Mouse (Mus musculus) ES-E14 (cell line): ENCODE data around the gene Rgs6. TPM values are rescaled to one million over a fixed set of nuclear protein-coding genes. Genes with fewer than 3 reads are reported as not detected.

Experiments used
- DNase-seq: peaks from one replicate; pipeline ENCODE4 v3.0.0-alpha.2; 2013; ENCODE audit warnings: low read depth, low spot score
- H3K27ac ChIP-seq: 2 replicates; pipeline ENCODE4 v1.5.1; 2012; ENCODE audit warnings: low read depth, mild to moderate bottlenecking, low read length, moderate library complexity, mixed read lengths; ENCODE audit not compliant: poor library complexity, insufficient read depth, severe bottlenecking
- H3K36me3 ChIP-seq: 2 replicates; pipeline ENCODE4 v1.6.1; 2012; ENCODE audit warnings: mild to moderate bottlenecking, low read length, moderate library complexity, mixed read lengths; ENCODE audit not compliant: control insufficient read depth, poor library complexity, insufficient read depth, severe bottlenecking
- H3K4me1 ChIP-seq, 2 experiments: fragments of 150-350 bp in 1 of 2; sonication (generic) in 1 of 2; 2 replicates each; pipeline ENCODE4 v1.6.1; 2012; ENCODE audit warnings: low read length in 2 of 2, mild to moderate bottlenecking in 1 of 2, mixed read lengths in 1 of 2; ENCODE audit not compliant: control insufficient read depth in 2 of 2, insufficient read depth in 2 of 2, poor library complexity in 1 of 2
- H3K4me3 ChIP-seq, 2 experiments: fragments of 150-350 bp in 1 of 2; sonication (generic) in 1 of 2; 2 replicates each; pipeline ENCODE4 v1.5.1; 2012; ENCODE audit warnings: low read length in 2 of 2, low read depth in 1 of 2, mild to moderate bottlenecking in 1 of 2, mixed read lengths in 1 of 2; ENCODE audit not compliant: insufficient read depth in 1 of 2, poor library complexity in 1 of 2, severe bottlenecking in 1 of 2
- H3K9ac ChIP-seq: 2 replicates; pipeline ENCODE4 v1.6.1; 2012; ENCODE audit warnings: low read depth, mild to moderate bottlenecking, low read length, mixed read lengths; ENCODE audit not compliant: poor library complexity, insufficient read depth, severe bottlenecking
- H3K9me3 ChIP-seq: fragments of 150-350 bp; sonication (generic); 2 replicates; pipeline ENCODE4 v1.6.1; 2012; ENCODE audit warnings: low read depth, mild to moderate bottlenecking, low read length; ENCODE audit not compliant: control insufficient read depth, insufficient read depth
- CHD2 ChIP-seq: IDR thresholded peaks from 2 replicates; pipeline ENCODE4 v1.6.1; 2014; ENCODE audit warnings: mild to moderate bottlenecking, low read depth, low read length, inconsistent platforms
- HCFC1 ChIP-seq: IDR thresholded peaks from 2 replicates; pipeline ENCODE4 v1.6.1; 2012; ENCODE audit warnings: low read length, inconsistent platforms, borderline replicate concordance; ENCODE audit not compliant: insufficient read depth
- MAFK ChIP-seq: IDR thresholded peaks from 2 replicates; pipeline ENCODE4 v1.6.1; 2014; ENCODE audit warnings: mild to moderate bottlenecking, low read depth, low read length, inconsistent platforms; ENCODE audit not compliant: insufficient read depth
- ZC3H11A ChIP-seq: IDR thresholded peaks from 2 replicates; pipeline ENCODE4 v1.6.1; 2012; ENCODE audit warnings: low read depth, mild to moderate bottlenecking, inconsistent platforms, low read length, borderline replicate concordance
- ZNF384 ChIP-seq: IDR thresholded peaks from 2 replicates; pipeline ENCODE4 v1.6.1; 2012; ENCODE audit warnings: low read depth, low read length, inconsistent platforms
- in situ Hi-C, 2 experiments: fragments of 600-800 bp; cut with MboI; formaldehyde crosslinking; loops; one replicate each; pipeline ENCODE4 v1.15.1; 2025; ENCODE audit warnings: low sequenced_read_pairs in 2 of 2, inconsistent platforms in 1 of 2; ENCODE audit not compliant: unreplicated experiment in 2 of 2
- total RNA-seq: library from RNA; depleted of rRNA; stranded (reverse); fragments of 300-350 nt; gene quantifications from 2 replicates; pipeline ENCODE4 v1.2.3, GENCODE M21; 2012

Gene Rgs6
- total RNA-seq, 1 experiment = 0.49 TPM

DNA sequence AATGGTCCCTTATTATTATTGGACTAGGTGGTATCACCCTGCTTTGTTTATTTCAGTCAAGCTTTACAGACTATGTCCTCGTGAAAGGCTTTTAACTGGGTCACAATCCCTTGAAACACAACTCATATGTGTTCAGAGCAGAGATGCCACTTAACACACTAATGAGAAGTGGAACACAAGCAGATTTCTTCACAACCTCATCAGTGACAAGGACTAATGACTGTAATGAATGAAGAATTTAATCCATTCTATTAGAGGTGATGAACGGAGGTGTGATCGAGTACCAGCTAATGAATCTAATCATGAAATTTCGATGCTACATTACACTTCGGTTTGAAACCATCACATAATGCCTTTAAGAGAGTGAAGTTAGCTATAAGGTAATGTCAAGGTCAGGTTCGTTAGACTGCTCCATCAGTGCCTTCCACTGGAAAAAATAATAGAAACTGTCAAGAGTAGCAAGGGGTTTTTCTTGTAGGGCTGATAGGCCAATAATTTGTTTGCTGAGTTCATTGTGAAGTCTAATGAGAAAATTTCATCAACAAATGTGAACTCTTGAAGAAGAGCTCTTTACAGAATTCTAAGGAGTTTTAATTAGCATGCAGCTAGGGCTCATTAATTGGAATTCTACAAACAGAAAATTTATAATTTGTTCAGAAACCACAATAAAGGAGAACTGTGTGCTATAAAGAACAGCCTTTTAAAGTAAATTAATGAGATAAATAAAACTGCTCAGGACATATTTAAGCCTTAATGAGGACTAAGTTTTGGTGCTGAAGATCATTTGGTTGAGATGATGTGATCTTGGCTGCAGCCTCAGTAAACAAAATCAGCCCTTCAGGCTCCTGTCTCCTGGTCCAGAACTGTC is 307.1 kb downstream of the Rgs6 start:
- no peak for DNase-seq
- TF ChIP-seq MAFK (no peak), ZNF384 (no peak), HCFC1 (no peak), CHD2 (no peak), ZC3H11A (no peak)
- no peak overlapping the region for H3K4me3 ChIP-seq
- no peaks in the 10 kb centered on the region for H3K4me1 ChIP-seq
- in situ Hi-C loops = no loop called here
- no peaks in the 10 kb centered on the region for H3K9me3 ChIP-seq
- H3K9ac ChIP-seq = no peak overlapping the region
- H3K27ac ChIP-seq = no peak overlapping the region
- no peaks in the 10 kb centered on the region for H3K36me3 ChIP-seq

DNA sequence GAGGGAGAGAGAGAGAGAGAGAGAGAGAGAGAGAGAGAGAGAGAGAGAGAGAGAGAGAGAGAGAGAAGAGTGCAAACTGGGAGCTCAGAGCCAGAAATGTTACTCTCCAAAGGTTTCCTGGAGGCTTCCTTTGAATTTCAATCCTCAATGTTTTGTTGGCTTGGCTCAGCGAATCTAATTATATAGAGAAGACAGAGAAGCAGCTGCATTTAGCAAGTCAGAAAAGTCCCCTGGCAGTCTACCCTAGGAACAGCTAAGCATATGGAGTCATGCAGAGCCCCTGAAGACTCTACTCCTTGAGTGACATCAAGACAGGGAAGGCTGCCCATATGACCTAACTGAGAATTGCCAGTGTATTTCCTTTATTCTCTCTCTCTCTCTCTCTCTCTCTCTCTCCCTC is 317.7 kb downstream of the Rgs6 start:
- no peaks in the 10 kb centered on the region for H3K4me1 ChIP-seq
- H3K27ac ChIP-seq = no peak overlapping the region
- no peak overlapping the region for H3K9ac ChIP-seq
- H3K36me3 ChIP-seq = no peaks in the 10 kb centered on the region
- TF ChIP-seq HCFC1 (no peak), CHD2 (no peak), ZC3H11A (no peak), ZNF384 (no peak), MAFK (no peak)
- H3K4me3 ChIP-seq = no peak overlapping the region
- in situ Hi-C loops = no loop called here
- H3K9me3 ChIP-seq = no peaks in the 10 kb centered on the region
- DNase-seq = no peak

DNA sequence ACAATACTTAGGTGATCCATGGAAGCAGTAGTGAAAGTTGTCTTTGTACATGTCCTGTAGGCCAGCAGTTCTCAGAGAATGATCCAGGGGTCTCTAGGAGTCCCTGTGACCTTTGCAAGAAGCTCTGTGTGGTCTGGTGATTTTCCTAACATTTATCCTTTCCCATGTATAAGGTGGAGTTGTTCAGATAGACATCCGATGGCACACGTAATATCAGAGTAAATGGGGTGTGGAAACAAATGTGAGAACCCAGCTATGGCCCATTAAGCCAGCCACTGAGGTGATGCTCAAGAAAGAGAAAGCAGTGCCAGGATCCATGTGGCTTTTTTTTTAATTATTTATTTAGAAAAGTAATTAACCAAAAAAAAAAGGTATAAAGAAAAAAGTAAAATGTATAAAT is 322.8 kb downstream of the Rgs6 start:
- Histone ChIP-seq H3K9me3 (no peaks in the 10 kb centered on the region), H3K9ac (no peak overlapping the region), H3K4me1 (no peaks in the 10 kb centered on the region), H3K36me3 (no peaks in the 10 kb centered on the region), H3K4me3 (no peak overlapping the region), H3K27ac (no peak overlapping the region)
- in situ Hi-C loops = no loop called here
- TF ChIP-seq HCFC1 = no peak
- no peak for DNase-seq

DNA sequence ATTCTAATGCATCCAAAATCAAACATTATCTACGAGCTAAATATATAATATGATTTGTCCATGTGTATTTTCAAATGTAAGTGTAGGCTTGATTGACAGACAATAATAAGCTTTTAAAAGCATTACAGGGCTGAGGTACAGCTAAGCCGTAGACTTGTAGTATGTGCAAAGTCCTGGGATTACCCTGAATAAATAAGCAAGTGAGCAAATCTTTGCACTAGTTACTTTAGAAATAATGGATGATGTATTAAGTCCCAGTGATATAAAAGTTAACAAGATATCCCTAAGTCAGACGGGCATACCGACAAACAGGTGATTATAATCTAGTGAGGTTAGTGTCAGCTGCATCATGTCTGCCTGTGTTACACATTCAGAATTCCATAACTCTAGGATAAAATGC is 326.0 kb downstream of the Rgs6 start:
- Histone ChIP-seq H3K9me3 (no peaks in the 10 kb centered on the region), H3K36me3 (no peaks in the 10 kb centered on the region), H3K9ac (no peak overlapping the region), H3K4me3 (no peak overlapping the region), H3K27ac (no peak overlapping the region), H3K4me1 (no peaks in the 10 kb centered on the region)
- no peak for DNase-seq
- TF ChIP-seq HCFC1 = no peak
- TF ChIP-seq CHD2 = no peak
- TF ChIP-seq ZNF384 = no peak
- no peak for TF ChIP-seq ZC3H11A
- TF ChIP-seq MAFK = no peak
- in situ Hi-C loops = no loop called here

DNA sequence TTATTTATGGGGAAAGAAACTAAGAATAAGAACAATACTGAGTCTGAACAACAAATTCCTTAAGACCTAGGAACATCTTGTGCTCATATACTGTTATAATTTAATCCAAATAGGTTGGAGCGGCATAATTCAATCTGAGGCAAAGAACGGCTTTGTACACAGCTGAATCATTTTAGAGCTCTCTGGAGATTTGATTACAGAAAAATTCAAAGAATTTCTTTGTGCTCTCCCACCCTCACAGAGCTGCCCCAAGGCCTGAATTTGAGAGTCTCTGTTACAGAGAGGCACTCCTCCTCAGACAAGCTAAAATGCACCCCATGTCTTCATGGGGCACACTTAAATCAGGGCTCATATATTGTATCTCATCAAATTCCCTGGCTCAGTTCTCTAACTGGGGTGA is 332.1 kb downstream of the Rgs6 start:
- no peaks in the 10 kb centered on the region for H3K4me1 ChIP-seq
- no peak overlapping the region for H3K27ac ChIP-seq
- no peak overlapping the region for H3K9ac ChIP-seq
- DNase-seq = no peak
- H3K36me3 ChIP-seq = no peaks in the 10 kb centered on the region
- TF ChIP-seq ZC3H11A = no peak
- no peak for TF ChIP-seq MAFK
- no peak for TF ChIP-seq HCFC1
- no peaks in the 10 kb centered on the region for H3K9me3 ChIP-seq
- no peak overlapping the region for H3K4me3 ChIP-seq
- in situ Hi-C loops = no loop called here
